Mouse (Mus musculus) heart, postnatal 0 days (tissue): ENCODE results near the gene D630039A03Rik.

Experiments used
- CTCF ChIP-seq: IDR thresholded peaks from 2 replicates; pipeline ENCODE4 v1.5.1; 2016; ENCODE audit warnings: antibody characterized with exemption, control low read depth, low read depth
- EP300 ChIP-seq: IDR thresholded peaks from 2 replicates; pipeline ENCODE4 v1.6.1; 2016; ENCODE audit warnings: antibody characterized with exemption, low read depth

GRCm38 (mm10) chr4:57952416-57952815, 36.3 kb upstream of the D630039A03Rik start:
- TF ChIP-seq EP300 = no peak
- no peak for TF ChIP-seq CTCF
